Mouse (Mus musculus) heart, embryonic 16.5 days (tissue): ENCODE results near the gene Noct. TPM values are rescaled to one million over a fixed set of nuclear protein-coding genes. Genes with fewer than 3 reads are reported as not detected.

Experiments used
- ATAC-seq: fragments of 200-750 bp; cut with Nextera tagmentation; replicated peaks from 2 replicates; pipeline ENCODE4 v1.8.0; 2017; ENCODE audit warnings: moderate number of reproducible peaks; ENCODE audit not compliant: insufficient read depth, low FRiP score; ENCODE audit errors: extremely low read depth
- H3K27ac ChIP-seq: fragments of 300-500 bp; sonication (generic); 2 replicates; pipeline ENCODE4 v1.5.1; 2014; ENCODE audit warnings: mild to moderate bottlenecking, low read length, control low read depth, moderate library complexity
- H3K27me3 ChIP-seq: fragments of 300-500 bp; sonication (generic); 2 replicates; pipeline ENCODE4 v1.6.1; 2014; ENCODE audit warnings: low read length, mixed read lengths; ENCODE audit not compliant: control insufficient read depth, insufficient read depth
- H3K36me3 ChIP-seq: fragments of 300-500 bp; sonication (generic); 2 replicates; pipeline ENCODE4 v1.6.1; 2014; ENCODE audit not compliant: control insufficient read depth, insufficient read depth
- H3K4me1 ChIP-seq: fragments of 300-500 bp; sonication (generic); 2 replicates; pipeline ENCODE4 v1.6.1; 2014; ENCODE audit warnings: low read length, mixed read lengths; ENCODE audit not compliant: control insufficient read depth, insufficient read depth
- H3K4me2 ChIP-seq: fragments of 300-500 bp; sonication (generic); 2 replicates; pipeline ENCODE4 v1.6.1; 2014; ENCODE audit warnings: low read depth, mild to moderate bottlenecking, control low read depth, low read length
- H3K4me3 ChIP-seq: fragments of 300-500 bp; sonication (generic); 2 replicates; pipeline ENCODE4 v1.5.1; 2014; ENCODE audit warnings: mild to moderate bottlenecking, control low read depth, low read length
- H3K9ac ChIP-seq: fragments of 300-500 bp; sonication (generic); 2 replicates; pipeline ENCODE4 v1.6.1; 2014; ENCODE audit warnings: low read length, control low read depth
- H3K9me3 ChIP-seq: fragments of 300-500 bp; sonication (generic); replicated peaks from 2 replicates; pipeline ENCODE4 v1.6.1; 2016; ENCODE audit warnings: low read length; ENCODE audit not compliant: control insufficient read depth
- WGBS: fragments of 180-500 bp; shearing (Covaris S2); extraction: QIAGEN DNeasy Blood & Tissue Kit; methylation state at CpG from one replicate; pipeline ENCODE4 v1.1.7; 2014; 5-methylcytosine and 5-hydroxymethylcytosine counted together
- polyA plus RNA-seq: library from polyadenylated mRNA; unstranded; fragments of >200 nt; fragmentation: Nextera tagmentation; extraction: Ambion mirVana; gene quantifications from 2 replicates; pipeline ENCODE4 v1.2.1, GENCODE M21; 2015

Gene Noct
- polyA plus RNA-seq, 1 experiment from 2014 or later, result 11.1 TPM

DNA sequence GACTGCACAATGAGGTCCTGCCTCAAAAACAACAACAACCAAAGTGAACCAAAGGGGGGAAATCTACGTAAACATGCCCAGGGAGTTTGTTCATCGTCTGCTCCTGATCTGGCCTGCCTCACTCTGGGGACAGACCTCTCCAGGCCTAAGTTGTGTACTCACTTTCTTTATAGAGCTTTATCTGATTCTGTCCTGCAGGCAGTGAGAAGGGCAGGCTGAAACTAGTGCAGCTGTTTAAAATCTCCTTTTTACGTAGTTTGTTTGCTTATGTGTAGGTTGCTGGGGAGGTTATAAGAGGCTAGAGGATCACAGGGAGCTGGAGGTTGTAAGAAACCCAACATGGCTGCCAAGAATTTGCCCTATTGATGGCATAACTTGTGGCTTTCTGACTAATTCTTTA, 7.3 kb downstream of the Noct start:
- Histone ChIP-seq H3K4me3 (no peak overlapping the region), H3K27me3 (no peaks in the 10 kb centered on the region), H3K27ac (peak overlapping the region; percentile 24), H3K36me3 (no peaks in the 10 kb centered on the region), H3K9ac (no peak overlapping the region; the same call in 1 of the 2 replicates), H3K9me3 (no peaks in the 10 kb centered on the region), H3K4me1 (peaks cover 38% of the 10 kb centered on the region), H3K4me2 (no peak overlapping the region)
- ATAC-seq, result no peak
- 54% methylated on average over 3 of the region's 3 CpGs for WGBS

DNA sequence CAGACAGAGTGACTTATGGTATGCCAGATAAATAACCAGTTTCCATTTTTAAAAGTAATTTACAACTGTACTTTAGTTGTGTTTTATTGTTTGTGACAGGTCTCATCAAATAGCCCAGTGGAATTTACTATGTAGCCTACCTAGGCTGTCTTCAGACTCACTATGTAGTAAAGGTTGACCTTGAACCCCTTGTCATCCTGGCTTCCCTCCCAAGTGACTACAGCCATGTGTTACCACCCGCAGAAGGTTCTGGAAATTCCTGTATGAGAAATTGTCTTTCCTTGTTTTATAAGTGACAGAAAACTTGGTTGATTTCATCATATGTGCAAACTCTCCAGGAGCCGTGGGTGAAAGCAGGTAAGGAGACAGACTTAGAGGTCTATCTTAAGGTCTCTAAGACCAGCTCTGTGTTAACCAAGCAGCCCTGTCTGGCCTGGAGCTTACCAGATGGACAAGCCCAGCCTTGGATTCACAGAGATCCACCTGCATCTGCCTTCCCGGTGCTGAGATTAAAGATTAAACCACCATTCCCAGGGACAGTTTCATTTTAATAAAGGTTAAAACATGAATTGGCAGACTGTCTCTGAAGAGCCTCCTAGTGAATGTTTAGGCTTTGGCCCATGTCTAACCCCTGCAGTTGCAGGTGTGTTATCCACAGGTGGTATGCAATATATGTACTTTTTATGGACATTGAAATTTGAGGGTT, 8.1 kb downstream of the Noct start:
- Histone ChIP-seq H3K4me3 (no peak overlapping the region), H3K27ac (peak overlapping the region; percentile 98), H3K36me3 (no peaks in the 10 kb centered on the region), H3K27me3 (no peaks in the 10 kb centered on the region), H3K4me1 (peaks cover 38% of the 10 kb centered on the region), H3K9ac (no peak overlapping the region; the same call in 1 of the 2 replicates), H3K9me3 (no peaks in the 10 kb centered on the region), H3K4me2 (no peak overlapping the region)
- no peak for ATAC-seq
- WGBS, result 88% methylated on average over 3 of the region's 3 CpGs

DNA sequence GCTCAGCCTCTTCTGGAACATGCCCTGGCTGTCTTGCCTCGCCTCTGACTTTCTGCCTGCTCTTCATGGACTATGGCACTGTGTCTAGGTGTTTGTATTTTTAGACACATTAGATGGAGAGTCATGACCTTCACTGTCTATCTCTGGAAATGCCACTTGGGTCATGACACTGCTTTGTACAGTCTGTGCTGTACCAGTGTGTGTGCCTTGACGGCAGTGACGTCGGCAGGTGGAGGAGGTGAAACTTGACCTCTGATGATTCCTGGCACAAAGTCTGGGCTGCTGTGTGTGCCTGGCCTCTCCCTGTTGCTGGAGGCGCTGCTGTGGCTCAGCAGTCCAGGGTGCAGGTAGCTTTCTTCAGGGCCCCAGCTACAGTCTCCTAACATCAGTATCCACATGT, 9.2 kb downstream of the Noct start:
- Histone ChIP-seq H3K9ac (peak overlapping the region; percentile 64), H3K9me3 (no peaks in the 10 kb centered on the region), H3K4me2 (peak overlapping the region; percentile 50), H3K27me3 (no peaks in the 10 kb centered on the region), H3K27ac (peak overlapping the region; percentile 98), H3K36me3 (no peaks in the 10 kb centered on the region), H3K4me1 (peaks cover 40% of the 10 kb centered on the region), H3K4me3 (peak overlapping the region; percentile 4; the same call in 1 of the 2 replicates)
- WGBS, result 29% methylated on average over 5 of the region's 5 CpGs
- ATAC-seq, result peak; percentile 87

DNA sequence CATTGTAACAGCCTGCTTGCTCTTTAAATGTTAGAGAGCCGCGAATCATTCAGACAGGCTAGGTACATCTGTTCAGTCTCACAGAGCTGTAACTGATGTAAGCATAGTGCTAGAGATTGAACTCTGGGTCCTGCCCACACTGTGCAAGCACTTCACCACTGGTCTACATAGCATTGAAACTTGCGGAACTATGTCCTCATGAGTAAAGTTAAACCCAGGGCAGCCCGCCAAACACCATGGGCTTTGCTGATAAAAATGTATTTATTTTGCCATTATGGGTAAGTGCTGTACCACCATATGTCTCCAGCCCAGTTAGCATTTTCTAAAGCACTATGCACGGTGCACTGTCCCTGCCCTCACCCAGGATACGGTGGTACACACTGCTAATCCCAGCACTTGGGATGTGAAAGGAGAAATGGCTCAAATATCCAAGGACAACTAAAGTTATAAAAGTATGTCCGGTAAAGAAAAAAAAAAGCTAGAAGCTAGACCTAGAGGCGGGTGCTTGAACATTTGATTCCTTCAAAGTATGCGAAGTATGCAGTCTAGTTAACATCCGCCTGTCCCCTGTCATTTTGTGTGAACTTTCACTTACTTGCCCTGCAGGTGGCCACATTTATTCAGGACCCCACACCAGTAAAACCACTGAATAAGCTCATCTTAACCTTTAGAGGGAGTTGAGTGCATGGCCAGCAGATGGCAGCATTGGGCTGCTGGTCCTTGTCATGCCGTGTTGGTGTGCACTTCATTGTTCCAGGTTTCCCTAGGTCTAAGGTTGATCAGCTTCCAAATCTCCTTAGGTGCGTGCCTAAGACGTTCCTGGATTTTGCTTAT, 9.9 kb downstream of the Noct start:
- H3K27ac ChIP-seq, result peak overlapping the region; percentile 98
- H3K27me3 ChIP-seq, result no peaks in the 10 kb centered on the region
- H3K36me3 ChIP-seq, result no peaks in the 10 kb centered on the region
- peaks cover 40% of the 10 kb centered on the region for H3K4me1 ChIP-seq
- H3K4me2 ChIP-seq, result peak overlapping the region; percentile 50
- no peaks in the 10 kb centered on the region for H3K9me3 ChIP-seq
- WGBS, result 19% methylated on average over 13 of the region's 13 CpGs
- ATAC-seq, result peak; percentile 54
- peak overlapping the region; percentile 64 for H3K9ac ChIP-seq
- peak overlapping the region; percentile 4; the same call in 1 of the 2 replicates for H3K4me3 ChIP-seq

DNA sequence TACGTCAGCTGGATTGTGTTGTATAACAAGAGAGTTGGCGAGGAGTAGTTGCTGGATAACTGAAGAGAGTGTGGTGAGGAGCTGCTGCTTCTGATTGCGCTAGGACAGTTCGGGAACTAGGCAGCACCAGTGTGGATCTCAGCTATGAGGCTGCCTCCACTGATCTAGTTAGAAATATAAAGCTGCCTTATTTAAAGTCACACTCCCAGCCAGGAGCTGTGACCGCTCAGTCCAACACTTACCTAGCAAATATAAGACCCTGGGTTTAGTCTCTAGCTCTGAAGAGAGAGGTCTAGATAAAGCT, 10.5 kb downstream of the Noct start:
- Histone ChIP-seq H3K27me3 (no peaks in the 10 kb centered on the region), H3K36me3 (no peaks in the 10 kb centered on the region), H3K9ac (peak overlapping the region; percentile 21; the same call in 1 of the 2 replicates), H3K4me3 (no peak overlapping the region), H3K4me1 (peaks cover 38% of the 10 kb centered on the region), H3K27ac (peak overlapping the region; percentile 98), H3K4me2 (no peak overlapping the region; the same call in 1 of the 2 replicates), H3K9me3 (no peaks in the 10 kb centered on the region)
- WGBS, result 66% methylated on average over 5 of the region's 5 CpGs
- peak; percentile 5; the same call in 1 of the 2 replicates for ATAC-seq

DNA sequence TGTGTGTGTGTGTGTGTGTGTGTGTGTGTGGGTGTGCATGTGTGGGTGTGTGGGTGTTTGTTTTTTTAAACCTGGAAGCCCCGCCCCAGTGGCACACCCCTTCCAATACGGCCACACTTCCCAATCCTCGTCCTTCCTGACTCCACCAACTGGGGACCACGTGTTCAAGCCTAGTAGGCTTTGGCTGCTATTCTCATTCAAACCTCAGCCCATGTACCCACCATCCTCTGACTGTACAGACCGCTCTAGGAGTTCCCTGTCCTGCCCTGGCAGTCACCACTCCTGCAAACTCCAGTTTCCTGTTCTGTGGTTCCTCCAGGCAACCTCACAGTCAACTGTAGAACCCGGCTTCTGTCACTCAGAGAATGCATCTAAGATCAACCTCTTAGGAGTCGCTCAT, 14.3 kb downstream of the Noct start:
- 84% methylated on average over 7 of the region's 7 CpGs for WGBS
- H3K27me3 ChIP-seq, result no peaks in the 10 kb centered on the region
- no peaks in the 10 kb centered on the region for H3K36me3 ChIP-seq
- no peak overlapping the region for H3K4me3 ChIP-seq
- H3K9ac ChIP-seq, result no peak overlapping the region
- no peak for ATAC-seq
- H3K9me3 ChIP-seq, result no peaks in the 10 kb centered on the region
- H3K4me2 ChIP-seq, result no peak overlapping the region
- H3K4me1 ChIP-seq, result peaks cover 16% of the 10 kb centered on the region
- H3K27ac ChIP-seq, result no peak overlapping the region

DNA sequence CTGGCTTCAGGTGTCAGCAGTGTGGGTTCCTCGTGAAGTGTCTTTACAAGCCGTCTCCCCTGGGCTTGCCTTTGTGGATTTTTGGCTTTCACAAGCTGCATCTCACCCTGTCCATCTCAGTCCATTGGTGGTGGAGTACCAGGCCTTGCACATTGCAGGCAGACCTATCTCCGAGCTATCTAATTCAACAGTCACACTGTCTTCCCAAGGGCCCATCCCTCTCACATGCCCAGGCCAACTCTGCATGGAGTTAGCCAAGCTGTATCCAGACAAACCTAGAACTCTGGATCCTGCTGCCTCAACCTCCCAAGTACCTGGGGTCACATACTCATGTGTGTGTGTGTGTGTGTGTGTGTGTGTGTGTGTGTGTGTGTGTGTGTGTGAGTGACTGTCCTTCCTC, 15.3 kb downstream of the Noct start:
- no peaks in the 10 kb centered on the region for H3K9me3 ChIP-seq
- no peak overlapping the region for H3K27ac ChIP-seq
- H3K36me3 ChIP-seq, result no peaks in the 10 kb centered on the region
- no peak overlapping the region for H3K4me3 ChIP-seq
- peaks cover 8% of the 10 kb centered on the region for H3K4me1 ChIP-seq
- H3K4me2 ChIP-seq, result no peak overlapping the region
- H3K27me3 ChIP-seq, result no peaks in the 10 kb centered on the region
- ATAC-seq, result no peak
- H3K9ac ChIP-seq, result no peak overlapping the region
- 98% methylated on average over 3 of the region's 3 CpGs for WGBS

DNA sequence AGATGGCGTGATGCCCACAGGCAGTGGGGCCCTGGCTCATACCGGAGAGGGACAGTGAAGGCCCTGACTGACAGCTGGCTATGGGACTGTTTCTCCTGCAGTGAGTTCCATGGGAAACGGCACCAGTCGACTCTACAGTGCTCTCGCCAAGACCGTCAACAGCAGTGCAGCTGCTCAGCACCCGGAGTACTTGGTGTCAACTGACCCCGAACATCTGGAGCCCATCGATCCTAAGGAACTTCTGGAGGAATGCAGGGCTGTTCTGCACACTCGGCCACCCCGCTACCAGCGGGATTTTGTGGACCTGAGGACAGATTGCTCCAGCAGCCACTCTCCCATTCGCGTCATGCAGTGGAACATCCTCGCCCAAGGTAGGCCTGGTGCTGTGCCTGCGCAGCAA, 23.5 kb downstream of the Noct start:
- Histone ChIP-seq H3K9me3 (no peaks in the 10 kb centered on the region), H3K36me3 (peaks cover 27% of the 10 kb centered on the region), H3K27me3 (no peaks in the 10 kb centered on the region), H3K4me2 (no peak overlapping the region), H3K27ac (no peak overlapping the region), H3K4me1 (peaks cover 3% of the 10 kb centered on the region), H3K9ac (no peak overlapping the region), H3K4me3 (no peak overlapping the region)
- 71% methylated on average over 16 of the region's 16 CpGs for WGBS
- ATAC-seq, result peak; percentile 41; the same call in 1 of the 2 replicates

DNA sequence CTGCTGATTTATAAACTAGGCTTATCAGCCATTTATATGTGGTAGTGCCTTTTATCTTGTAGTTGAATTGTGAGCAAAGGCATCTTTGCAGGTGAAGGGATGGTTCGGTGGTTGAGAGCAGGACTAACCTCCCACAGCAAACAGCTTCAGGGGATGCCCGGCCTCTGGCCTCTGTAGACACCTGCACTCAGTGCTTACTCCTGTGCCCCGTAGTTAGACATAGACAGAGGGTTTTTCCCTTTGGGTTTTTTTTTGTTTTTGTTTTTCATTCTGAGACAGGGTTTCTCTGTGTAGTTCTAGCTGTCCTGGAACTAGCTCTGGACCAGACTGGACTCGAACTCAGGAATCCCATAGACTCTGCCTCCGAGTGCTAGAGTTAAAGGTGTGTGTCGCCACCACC, 24.4 kb downstream of the Noct start:
- H3K4me3 ChIP-seq, result no peak overlapping the region
- H3K9me3 ChIP-seq, result no peaks in the 10 kb centered on the region
- H3K27me3 ChIP-seq, result no peaks in the 10 kb centered on the region
- no peak overlapping the region for H3K4me2 ChIP-seq
- 90% methylated on average over 6 of the region's 6 CpGs for WGBS
- ATAC-seq, result no peak
- peaks cover 36% of the 10 kb centered on the region for H3K36me3 ChIP-seq
- H3K4me1 ChIP-seq, result peaks cover 3% of the 10 kb centered on the region
- no peak overlapping the region for H3K27ac ChIP-seq
- H3K9ac ChIP-seq, result no peak overlapping the region
